Mouse (Mus musculus) CH12.LX (cell line): Measurements from ENCODE around the gene Mypop. TPM values are rescaled to one million over a fixed set of nuclear protein-coding genes. Genes with fewer than 3 reads are reported as not detected.

ENCODE experiments used
- DNase-seq: peaks from one replicate; pipeline ENCODE4 v3.0.0-alpha.2; 2013; ENCODE audit errors: extremely low read depth
- H3K27ac ChIP-seq: 2 replicates; pipeline ENCODE4 v1.5.1; 2012; ENCODE audit warnings: low read depth, mild to moderate bottlenecking, control low read depth, moderate library complexity; ENCODE audit not compliant: insufficient read depth
- H3K27me3 ChIP-seq: replicated peaks from 2 replicates; pipeline ENCODE3; 2012; ENCODE audit warnings: inconsistent platforms
- H3K36me3 ChIP-seq, 2 experiments: replicated peaks in 1 of 2; 2 replicates each; pipeline versions ENCODE3 to v1.6.1; 2012; ENCODE audit warnings: inconsistent platforms in 1 of 2, low read length in 1 of 2, mild to moderate bottlenecking in 1 of 2, mixed read lengths in 1 of 2, moderate library complexity in 1 of 2; ENCODE audit not compliant: control insufficient read depth in 1 of 2, insufficient read depth in 1 of 2
- H3K4me1 ChIP-seq, 2 experiments: 2 replicates each; pipeline ENCODE4 v1.6.1; 2012; ENCODE audit warnings: inconsistent platforms in 1 of 2, moderate library complexity in 1 of 2; ENCODE audit not compliant: insufficient read depth in 2 of 2, control insufficient read depth in 1 of 2
- H3K4me2 ChIP-seq: 2 replicates; pipeline ENCODE4 v1.6.1; 2012; ENCODE audit warnings: low read depth, mild to moderate bottlenecking, control low read depth; ENCODE audit not compliant: poor library complexity, insufficient read depth, severe bottlenecking
- H3K4me3 ChIP-seq, 3 experiments: fragments of 150-350 bp in 1 of 3; sonication (generic) in 1 of 3; replicated peaks in 1 of 3; 2 replicates each; pipeline versions ENCODE3 to v1.5.1; 2011 to 2012; ENCODE audit warnings: low read depth in 2 of 3, low read length in 2 of 3, mild to moderate bottlenecking in 2 of 3, moderate library complexity in 2 of 3, control low read depth in 1 of 3, improper control_type of control experiment in 1 of 3, inconsistent platforms in 1 of 3, mixed read lengths in 1 of 3; ENCODE audit not compliant: poor library complexity in 1 of 3
- H3K79me2 ChIP-seq: replicated peaks from 2 replicates; pipeline ENCODE4 v1.6.1; 2012; ENCODE audit warnings: mild to moderate bottlenecking, moderate library complexity; ENCODE audit not compliant: control insufficient read depth, poor library complexity, insufficient read depth, severe bottlenecking; ENCODE audit errors: extremely low read depth
- H3K9ac ChIP-seq: 2 replicates; pipeline ENCODE4 v1.6.1; 2012; ENCODE audit warnings: low read depth, mild to moderate bottlenecking, control low read depth, moderate library complexity; ENCODE audit not compliant: insufficient read depth
- H3K9me3 ChIP-seq: replicated peaks from 2 replicates; pipeline ENCODE3; 2012; ENCODE audit warnings: low read length, inconsistent platforms, mixed read lengths
- MXI1 ChIP-seq: IDR thresholded peaks from 2 replicates; pipeline ENCODE4 v1.6.1; 2011; ENCODE audit warnings: mild to moderate bottlenecking, low read depth, low read length, improper control_type of control experiment
- NELFE ChIP-seq: IDR thresholded peaks from 2 replicates; pipeline ENCODE4 v1.6.1; 2011; ENCODE audit warnings: low read depth, low read length, improper control_type of control experiment
- PAX5 ChIP-seq: IDR thresholded peaks from 2 replicates; pipeline ENCODE4 v1.6.1; 2012; ENCODE audit warnings: low read length, inconsistent platforms, mixed read lengths
- POLR2A ChIP-seq: IDR thresholded peaks from 2 replicates; pipeline ENCODE4 v1.6.1; 2011; ENCODE audit warnings: low read depth, mild to moderate bottlenecking, improper control_type of control experiment, low read length
- SIN3A ChIP-seq: IDR thresholded peaks from 2 replicates; pipeline ENCODE4 v1.6.1; 2012; ENCODE audit warnings: low read length, improper control_type of control experiment, inconsistent platforms
- UBTF ChIP-seq: IDR thresholded peaks from 2 replicates; pipeline ENCODE4 v1.6.1; 2012; ENCODE audit warnings: low read depth, mild to moderate bottlenecking, inconsistent platforms, low read length, improper control_type of control experiment, moderate library complexity
- ZKSCAN1 ChIP-seq: IDR thresholded peaks from 2 replicates; pipeline ENCODE4 v1.6.1; 2012; ENCODE audit warnings: low read depth, inconsistent platforms, low read length, improper control_type of control experiment, borderline replicate concordance
- dilution Hi-C: fragments of 300-500 bp; cut with MboI; formaldehyde crosslinking; loops from 2 replicates; pipeline ENCODE4 v1.14.3; 2020; ENCODE audit warnings: low sequenced_read_pairs; ENCODE audit not compliant: extremely low pct_unique_long_range_greater_than_20kb, extremely low pct_ligation_motif_present
- in situ Hi-C: fragments of 300-500 bp; cut with MboI; formaldehyde crosslinking; loops from 3 replicates; pipeline ENCODE4 v1.14.3; 2019; ENCODE audit warnings: low sequenced_read_pairs, low pct_ligation_motif_present, low pct_unique_long_range_greater_than_20kb, mixed read lengths
- polyA plus RNA-seq: library from polyadenylated mRNA; unstranded; fragments of >175 nt; gene quantifications from 2 replicates; pipeline ENCODE4 v1.2.1, GENCODE M21; 2012; ENCODE audit warnings: low read depth; ENCODE audit not compliant: insufficient read length
- total RNA-seq, 2 experiments: library from RNA; depleted of rRNA; stranded (reverse); fragments of 300-350 nt in 1 of 2; fragments of >200 nt in 1 of 2; gene quantifications; 2 replicates each; pipeline ENCODE4 v1.2.3; 2012 to 2014

The Mypop gene
- total and polyA plus RNA-seq, 3 experiments = 1.2 to 4.7 (median 2.5) TPM

- Histone ChIP-seq H3K9me3 (no peaks in the 10 kb centered on the region), H3K27me3 (peaks cover 74% of the 10 kb centered on the region), H3K4me3 (no peak overlapping the region), H3K4me2 (peak overlapping the region; percentile 71), H3K36me3 (no peaks in the 10 kb centered on the region), H3K4me1 (peaks cover 0 to 6% of the 10 kb centered on the region in 2 experiments; a peak in 1 of 4 replicates), H3K27ac (no peak overlapping the region), H3K9ac (no peak overlapping the region), H3K79me2 (no peaks in the 10 kb centered on the region)
- TF ChIP-seq SIN3A (0 out of 2 replicates have a peak, but pooled peaks have one; percentile 60), MXI1 (peak; percentile 71), PAX5 (no peak)
- in situ Hi-C loops = no loop called here
- DNase-seq = peak; percentile 33
- dilution Hi-C loops = no loop called here
Measured at GRCm38 (mm10) chr7:18951397-18951796, 39.6 kb upstream of the Mypop start.

- Histone ChIP-seq H3K4me3 (peak overlapping the region; percentile 16 to 90 (median 22)), H3K9me3 (peaks cover 9% of the 10 kb centered on the region), H3K9ac (peak overlapping the region; percentile 73), H3K36me3 (no peaks in the 10 kb centered on the region), H3K27me3 (peaks cover 94% of the 10 kb centered on the region), H3K27ac (no peak overlapping the region), H3K4me1 (peaks cover 13 to 24% of the 10 kb centered on the region in 2 experiments), H3K4me2 (peak overlapping the region; percentile 83), H3K79me2 (0 out of 2 replicates have a peak, but pooled peaks cover 3% of the 10 kb centered on the region)
- no peak for DNase-seq
- TF ChIP-seq NELFE (0 out of 2 replicates have a peak, but pooled peaks have one; percentile 33), UBTF (peak; percentile 34; the same call in 1 of the 2 replicates), MXI1 (peak; percentile 37; the same call in 1 of the 2 replicates), POLR2A (peak; percentile 56; the same call in 1 of the 2 replicates), SIN3A (no peak)
- dilution Hi-C loops (no loop called here), in situ Hi-C loops (no loop called here)
Measured at GRCm38 (mm10) chr7:18957569-18958383, 33.3 kb upstream of the Mypop start.

GRCm38 (mm10) chr7:18958384-18958766 lies 32.7 kb upstream of the Mypop start:
- 0 out of 2 replicates have a peak, but pooled peaks cover 3% of the 10 kb centered on the region for H3K79me2 ChIP-seq
- TF ChIP-seq ZKSCAN1 = no peak
- dilution Hi-C loops = no loop called here
- H3K27ac ChIP-seq = no peak overlapping the region
- H3K4me2 ChIP-seq = peak overlapping the region; percentile 83
- peaks cover 14 to 28% of the 10 kb centered on the region in 2 experiments for H3K4me1 ChIP-seq
- no peaks in the 10 kb centered on the region for H3K36me3 ChIP-seq
- H3K4me3 ChIP-seq = peak overlapping the region in 2 of 3 experiments; percentile 22 to 90
- DNase-seq = no peak
- H3K27me3 ChIP-seq = peaks cover 96% of the 10 kb centered on the region
- H3K9me3 ChIP-seq = peaks cover 9% of the 10 kb centered on the region
- in situ Hi-C loops = no loop called here
- peak overlapping the region; percentile 73 for H3K9ac ChIP-seq
